Mouse (Mus musculus): Measurements from ENCODE around the gene Alg9. TPM values are rescaled to one million over a fixed set of nuclear protein-coding genes. Genes with fewer than 3 reads are reported as not detected.

Alg9 gene
- 28.8 and 32.7 TPM in 2 replicates for total RNA-seq (2021)
- long read RNA-seq, transcript Alg9-201 (15 exons, 2,873 nt) = major isoform, 18 of 33 reads
- long read RNA-seq, partial matches to known transcripts = 3 of 33 reads
- long read RNA-seq, other reads (novel, unspliced or antisense) = 7 of 33 reads

GRCm38 (mm10) chr9:50774991-50775612 is at the start of gene Alg9, which contains the start of gene 1110032A03Rik:
TSS of gene Alg9 (plus strand) at chr9:50775019.
TSS of gene 1110032A03Rik (minus strand) at chr9:50775520.
- DNase-seq = peak; percentile 91

- no peak for DNase-seq
These were observed 48.8 kb upstream of the Alg9 start for GRCm38 (mm10) chr9:50725921-50726590.

- DNase-seq = peak; percentile 17
These were observed 47.5 kb upstream of the Alg9 start for GRCm38 (mm10) chr9:50727171-50727924.

- DNase-seq = peak; percentile 74
These were observed 46.7 kb upstream of the Alg9 start for GRCm38 (mm10) chr9:50727925-50728651.

- no peak for DNase-seq
These were observed 45.2 kb upstream of the Alg9 start for GRCm38 (mm10) chr9:50729600-50729999.

GRCm38 (mm10) chr9:50732560-50732959 is 42.3 kb upstream of the Alg9 start:
- no peak for DNase-seq

- DNase-seq = peak; percentile 32
These were observed 39.8 kb upstream of the Alg9 start for GRCm38 (mm10) chr9:50734989-50735388.

- DNase-seq = peak; percentile 94
These were observed 35.6 kb upstream of the Alg9 start, which contains the start of gene Dixdc1 for GRCm38 (mm10) chr9:50738914-50739870. TSS of gene Dixdc1 (minus strand) at chr9:50739517.

GRCm38 (mm10) chr9:50740867-50741784 is 33.7 kb upstream of the Alg9 start:
- no peak for DNase-seq

- no peak for DNase-seq
These were observed 32.6 kb upstream of the Alg9 start for GRCm38 (mm10) chr9:50742261-50742660.

- DNase-seq = no peak
These were observed 32.1 kb upstream of the Alg9 start for GRCm38 (mm10) chr9:50742744-50743143.

GRCm38 (mm10) chr9:50745806-50746205 is 29.0 kb upstream of the Alg9 start:
- DNase-seq = no peak

- DNase-seq = no peak
These were observed 28.6 kb upstream of the Alg9 start, which contains the start of gene 2310030G06Rik for GRCm38 (mm10) chr9:50746214-50746677. TSS of gene 2310030G06Rik (minus strand) at chr9:50746536.

- DNase-seq = no peak
These were observed 24.1 kb upstream of the Alg9 start for GRCm38 (mm10) chr9:50750706-50751105.

- no peak for DNase-seq
These were observed 23.5 kb upstream of the Alg9 start, which contains the start of gene Cryab for GRCm38 (mm10) chr9:50751323-50751722. TSS of gene Cryab (plus strand) at chr9:50751325.

- DNase-seq = no peak
These were observed 22.7 kb upstream of the Alg9 start, which contains the start of gene Hspb2 for GRCm38 (mm10) chr9:50752054-50752602. TSS of gene Hspb2 (minus strand) at chr9:50752354.

- peak; percentile 46 for DNase-seq
These were observed 21.8 kb upstream of the Alg9 start for GRCm38 (mm10) chr9:50752784-50753615.

GRCm38 (mm10) chr9:50753947-50754346 is 20.9 kb upstream of the Alg9 start:
- no peak for DNase-seq

All from adrenal gland, postnatal 25 days (tissue).